Mouse (Mus musculus): ENCODE results near the gene Spta1. TPM values are rescaled to one million over a fixed set of nuclear protein-coding genes. Genes with fewer than 3 reads are reported as not detected.

Gene Spta1
- polyA plus RNA-seq, 1 experiment, result 0.02 TPM

GRCm38 (mm10) chr1:174250376-174250775, 77.8 kb downstream of the Spta1 start:
- no peak for DNase-seq (ENCODE audit: extremely low spot score in 1 of 2, low spot score in 1 of 2)

- no peak for DNase-seq (ENCODE audit: extremely low spot score in 1 of 2, low spot score in 1 of 2)
These were observed 79.4 kb downstream of the Spta1 start, which contains the start of gene Olfr419 for GRCm38 (mm10) chr1:174251961-174252360. Gene Olfr419, minus strand, starts transcription at chr1:174252061.

- no peak for DNase-seq (ENCODE audit: extremely low spot score in 1 of 2, low spot score in 1 of 2)
These were observed 95.2 kb downstream of the Spta1 start for GRCm38 (mm10) chr1:174267816-174268215.

- no peak for DNase-seq (ENCODE audit: extremely low spot score in 1 of 2, low spot score in 1 of 2)
These were observed 96.6 kb downstream of the Spta1 start for GRCm38 (mm10) chr1:174269162-174269561.

- DNase-seq (ENCODE audit: extremely low spot score in 1 of 2, low spot score in 1 of 2), result no peak
These were observed 98.1 kb downstream of the Spta1 start for GRCm38 (mm10) chr1:174270643-174271042.

Other genes starting within 250 kb of the Spta1 start
- gene Mndal, start 230.3 kb upstream of the Spta1 start, polyA plus RNA-seq (2012; rRNA removed), result 1.3 and 1.6 TPM in 2 replicates
- gene Ifi203, start 230.1 kb upstream of the Spta1 start, polyA plus RNA-seq (2012; rRNA removed), result 0.71 and 0.96 TPM in 2 replicates
- not detected in 2 replicates for gene Ifi202b, start 190.0 kb upstream of the Spta1 start, polyA plus RNA-seq (2012; rRNA removed)
- gene Ifi205, start 141.0 kb upstream of the Spta1 start, polyA plus RNA-seq (2012; rRNA removed), result not detected in 2 replicates
- not detected in 2 replicates for gene Olfr433, start 132.1 kb upstream of the Spta1 start, polyA plus RNA-seq (2012; rRNA removed)
- not detected in 2 replicates for gene Olfr432, start 123.6 kb upstream of the Spta1 start, polyA plus RNA-seq (2012; rRNA removed)
- not detected in 2 replicates for gene Olfr430, start 106.2 kb upstream of the Spta1 start, polyA plus RNA-seq (2012; rRNA removed)
- not detected in 2 replicates for gene Olfr429, start 88.4 kb upstream of the Spta1 start, polyA plus RNA-seq (2012; rRNA removed)
- not detected in 2 replicates for gene Olfr427, start 75.9 kb upstream of the Spta1 start, polyA plus RNA-seq (2012; rRNA removed)
- not detected in 2 replicates for gene Olfr231, start 51.6 kb upstream of the Spta1 start, polyA plus RNA-seq (2012; rRNA removed)
- gene Olfr424, start 41.3 kb upstream of the Spta1 start, polyA plus RNA-seq (2012; rRNA removed), result not detected in 2 replicates
- not detected in 2 replicates for gene Olfr420, start 17.1 kb upstream of the Spta1 start, polyA plus RNA-seq (2012; rRNA removed)
- gene Olfr419, start 79.3 kb downstream of the Spta1 start, polyA plus RNA-seq (2012; rRNA removed), result not detected in 2 replicates
- gene Mptx1, start 157.7 kb downstream of the Spta1 start, polyA plus RNA-seq (2012; rRNA removed), result not detected in 2 replicates
- gene Olfr417, start 192.3 kb downstream of the Spta1 start, polyA plus RNA-seq (2012; rRNA removed), result not detected in 2 replicates
- not detected in 2 replicates for gene Olfr248, start 218.3 kb downstream of the Spta1 start, polyA plus RNA-seq (2012; rRNA removed)